Mouse (Mus musculus) liver, embryonic 12.5 days (tissue): ENCODE results near the gene Fer1l5. TPM values are rescaled to one million over a fixed set of nuclear protein-coding genes. Genes with fewer than 3 reads are reported as not detected.

Experiments used
- ATAC-seq: fragments of 200-750 bp; cut with Nextera tagmentation; 2 replicates; pipeline ENCODE4 v1.8.0; 2017; ENCODE audit warnings: moderate number of reproducible peaks, mild to moderate bottlenecking, moderate library complexity
- H3K27ac ChIP-seq: fragments of 300-500 bp; sonication (generic); 2 replicates; pipeline ENCODE4 v1.5.1; 2016; ENCODE audit warnings: mild to moderate bottlenecking
- H3K27me3 ChIP-seq: fragments of 300-500 bp; sonication (generic); replicated peaks from 2 replicates; pipeline ENCODE4 v1.6.1; 2016; ENCODE audit warnings: mild to moderate bottlenecking, moderate library complexity
- H3K36me3 ChIP-seq: fragments of 300-500 bp; sonication (generic); 2 replicates; pipeline ENCODE4 v1.6.1; 2016; ENCODE audit warnings: mild to moderate bottlenecking, moderate library complexity
- H3K4me1 ChIP-seq: fragments of 300-500 bp; sonication (generic); 2 replicates; pipeline ENCODE4 v1.6.1; 2016
- H3K4me2 ChIP-seq: fragments of 300-500 bp; sonication (generic); 2 replicates; pipeline ENCODE4 v1.6.1; 2016; ENCODE audit warnings: mild to moderate bottlenecking, moderate library complexity
- H3K4me3 ChIP-seq: fragments of 300-500 bp; sonication (generic); 2 replicates; pipeline ENCODE4 v1.5.1; 2016; ENCODE audit warnings: mild to moderate bottlenecking, moderate library complexity
- H3K9ac ChIP-seq: fragments of 300-500 bp; sonication (generic); 2 replicates; pipeline ENCODE4 v1.6.1; 2016; ENCODE audit warnings: mild to moderate bottlenecking, moderate library complexity
- H3K9me3 ChIP-seq: fragments of 300-500 bp; sonication (generic); replicated peaks from 2 replicates; pipeline ENCODE4 v1.6.1; 2016; ENCODE audit warnings: mild to moderate bottlenecking, moderate library complexity
- WGBS: fragments of 180-500 bp; shearing (Covaris S2); methylation state at CpG from one replicate; pipeline ENCODE4 v1.1.7; 2016; ENCODE audit not compliant: insufficient replicate concordance; 5-methylcytosine and 5-hydroxymethylcytosine counted together
- polyA plus RNA-seq: library from polyadenylated mRNA; unstranded; fragments of >200 nt; fragmentation: Nextera tagmentation; extraction: Ambion mirVana; gene quantifications from 2 replicates; pipeline ENCODE4 v1.2.1, GENCODE M21; 2016

Gene Fer1l5
- 0.35 and 0.37 TPM in 2 replicates for polyA plus RNA-seq

DNA sequence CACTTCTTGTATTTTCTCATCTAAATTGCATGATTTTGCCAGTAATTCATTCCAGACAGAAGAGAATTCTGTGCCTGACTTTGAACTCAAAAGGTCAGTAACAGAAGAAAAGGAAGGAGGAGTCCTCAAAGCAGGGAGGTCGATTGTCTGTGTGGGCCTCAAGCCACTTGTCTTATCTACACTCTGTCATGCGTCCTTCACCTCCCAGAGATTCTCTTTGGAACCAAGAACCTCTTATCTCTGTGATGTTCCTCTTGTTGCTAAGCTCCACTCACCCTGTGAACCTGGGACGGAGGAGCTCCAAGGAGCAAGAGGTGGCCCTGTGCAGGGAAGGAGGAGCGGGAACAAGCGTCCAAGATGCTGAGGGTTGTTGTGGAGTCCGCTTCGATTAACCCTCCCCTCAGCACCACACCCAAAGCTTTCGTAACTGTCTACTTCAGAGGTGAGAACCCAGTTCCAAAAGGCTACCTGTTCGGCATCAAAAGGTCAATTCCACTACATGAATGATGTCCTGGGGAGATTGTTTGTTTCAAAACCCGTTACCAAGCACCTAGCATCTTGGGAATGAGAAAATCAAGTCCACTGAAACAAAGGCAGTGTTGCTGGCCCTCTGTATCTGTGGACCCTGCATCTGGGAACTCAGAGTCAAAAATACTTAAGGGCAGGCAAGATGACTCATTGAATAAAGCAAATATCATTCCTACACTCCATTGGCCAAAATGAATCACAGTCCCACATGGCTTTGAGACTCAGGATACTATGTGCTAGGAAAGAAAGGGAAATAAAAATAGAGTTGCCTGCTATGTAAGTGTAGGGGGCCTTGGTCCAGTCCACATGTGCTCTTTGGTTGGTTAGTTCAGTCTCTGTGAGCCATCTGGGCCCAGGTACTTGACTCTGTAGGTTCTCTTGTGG lies at the start of gene Fer1l5:
Fer1l5 (plus strand) TSS at position 358 of the 912 bp plus-strand sequence.
- H3K9ac ChIP-seq, result no peak within 1 kb of the TSS
- H3K4me3 ChIP-seq, result no peak within 1 kb of the TSS
- H3K4me2 ChIP-seq, result no peak within 1 kb of the TSS
- 45% methylated on average over 10 of the region's 10 CpGs for WGBS
- peaks cover 44% of the 10 kb centered on the region for H3K27me3 ChIP-seq
- H3K36me3 ChIP-seq, result 0 out of 2 replicates have a peak, but pooled peaks cover 5% of the 10 kb centered on the region
- H3K9me3 ChIP-seq, result no peaks in the 10 kb centered on the region
- ATAC-seq, result peak; percentile 44; the same call in 1 of the 2 replicates
- H3K4me1 ChIP-seq, result peaks cover 27% of the 10 kb centered on the region
- H3K27ac ChIP-seq, result no peak within 1 kb of the TSS

DNA sequence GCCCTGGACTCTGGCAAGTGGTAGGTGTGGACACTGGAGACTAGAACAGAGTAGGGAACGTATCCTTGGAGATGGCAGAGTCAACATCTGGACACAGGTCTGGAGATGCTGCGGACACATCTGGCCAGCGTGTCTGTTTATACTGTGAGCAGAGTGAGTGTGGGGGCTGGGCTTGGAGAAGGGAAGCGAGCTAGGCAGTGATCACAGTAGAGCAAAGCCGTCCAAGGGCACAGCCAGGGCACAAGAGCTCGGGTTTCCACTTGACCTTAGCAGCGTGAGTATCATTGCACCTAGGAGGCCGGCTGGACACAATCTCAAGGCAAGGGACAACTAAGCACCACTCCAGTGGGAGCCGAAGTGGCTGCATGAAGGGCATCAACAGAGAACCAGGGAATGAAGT lies 49.0 kb upstream of the Fer1l5 start:
- H3K4me3 ChIP-seq, result no peak overlapping the region
- H3K27ac ChIP-seq, result no peak overlapping the region
- H3K36me3 ChIP-seq, result 0 out of 2 replicates have a peak, but pooled peaks cover 3% of the 10 kb centered on the region
- no peaks in the 10 kb centered on the region for H3K4me1 ChIP-seq
- no peak overlapping the region for H3K9ac ChIP-seq
- WGBS, result 59% methylated on average over 9 of the region's 9 CpGs
- no peaks in the 10 kb centered on the region for H3K27me3 ChIP-seq
- no peak overlapping the region for H3K4me2 ChIP-seq
- no peak for ATAC-seq
- no peaks in the 10 kb centered on the region for H3K9me3 ChIP-seq

DNA sequence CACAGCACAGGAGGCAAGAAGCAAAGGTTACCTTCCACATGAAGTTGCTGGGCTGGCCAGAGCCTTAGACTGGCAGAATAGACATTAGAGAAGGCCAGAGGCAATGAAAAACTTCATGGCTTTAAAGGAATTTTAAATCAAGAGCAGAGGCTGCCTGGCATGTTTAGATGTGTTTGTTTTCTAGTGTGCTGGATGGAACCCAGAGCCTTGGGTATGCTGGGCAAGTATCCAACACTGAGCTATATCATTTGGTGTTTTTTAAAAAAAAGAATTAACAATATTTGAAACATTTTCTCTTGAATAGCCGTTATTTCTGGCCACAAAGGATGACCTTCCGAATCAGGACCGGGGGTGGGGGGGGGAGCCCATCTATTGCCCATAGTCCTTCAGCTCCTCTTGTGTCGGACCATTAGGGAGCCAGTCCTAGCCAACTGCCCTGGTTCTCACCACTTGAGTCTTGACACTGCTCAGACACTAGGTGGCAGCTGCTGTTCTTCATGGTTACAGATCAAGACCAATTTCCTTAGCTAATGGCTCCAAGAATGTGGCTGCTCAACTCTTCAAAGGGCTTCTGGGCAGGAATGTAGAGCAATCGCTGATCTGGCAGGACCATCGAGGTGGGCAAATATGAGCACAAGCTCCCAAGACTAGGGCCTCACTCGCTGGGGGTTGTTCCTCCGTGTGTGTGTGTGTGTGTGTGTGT lies 48.2 kb upstream of the Fer1l5 start:
- WGBS, result 47% methylated on average over 8 of the region's 8 CpGs

DNA sequence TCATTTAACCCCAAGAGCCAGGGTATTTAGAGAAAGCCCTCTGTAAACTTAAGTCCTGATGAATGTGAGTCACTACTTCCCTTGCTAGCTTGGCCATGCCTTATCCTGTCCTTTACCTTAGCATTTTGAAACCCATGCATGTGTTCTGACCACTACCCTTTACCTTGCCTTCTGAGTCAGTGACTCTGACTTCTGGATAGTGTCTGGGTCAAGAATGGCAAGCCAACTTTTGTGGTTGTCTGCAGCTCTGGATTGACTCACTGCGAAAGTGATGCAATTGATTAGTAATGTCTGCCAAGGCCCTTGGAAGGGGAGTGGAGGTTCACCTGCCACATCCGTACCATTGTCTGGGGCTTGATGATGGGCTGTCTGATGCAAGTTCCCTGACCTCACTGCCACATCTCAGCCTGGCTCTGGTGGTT lies 46.2 kb upstream of the Fer1l5 start:
- no peak overlapping the region for H3K4me3 ChIP-seq
- 79% methylated on average over 2 of the region's 2 CpGs for WGBS
- no peaks in the 10 kb centered on the region for H3K4me1 ChIP-seq
- ATAC-seq, result no peak
- no peak overlapping the region for H3K4me2 ChIP-seq
- H3K9ac ChIP-seq, result no peak overlapping the region
- no peak overlapping the region for H3K27ac ChIP-seq
- H3K36me3 ChIP-seq, result peaks cover 9% of the 10 kb centered on the region; the same call in 1 of the 2 replicates
- H3K27me3 ChIP-seq, result no peaks in the 10 kb centered on the region
- H3K9me3 ChIP-seq, result no peaks in the 10 kb centered on the region

More for the DNA sequence above, 48.2 kb upstream of the Fer1l5 start:
- Histone ChIP-seq H3K27ac (no peak overlapping the region), H3K9me3 (no peaks in the 10 kb centered on the region), H3K27me3 (no peaks in the 10 kb centered on the region), H3K36me3 (0 out of 2 replicates have a peak, but pooled peaks cover 3% of the 10 kb centered on the region), H3K4me3 (no peak overlapping the region), H3K4me2 (no peak overlapping the region), H3K9ac (no peak overlapping the region), H3K4me1 (no peaks in the 10 kb centered on the region)
- ATAC-seq, result 0 out of 2 replicates have a peak, but pooled peaks have one; percentile 38

DNA sequence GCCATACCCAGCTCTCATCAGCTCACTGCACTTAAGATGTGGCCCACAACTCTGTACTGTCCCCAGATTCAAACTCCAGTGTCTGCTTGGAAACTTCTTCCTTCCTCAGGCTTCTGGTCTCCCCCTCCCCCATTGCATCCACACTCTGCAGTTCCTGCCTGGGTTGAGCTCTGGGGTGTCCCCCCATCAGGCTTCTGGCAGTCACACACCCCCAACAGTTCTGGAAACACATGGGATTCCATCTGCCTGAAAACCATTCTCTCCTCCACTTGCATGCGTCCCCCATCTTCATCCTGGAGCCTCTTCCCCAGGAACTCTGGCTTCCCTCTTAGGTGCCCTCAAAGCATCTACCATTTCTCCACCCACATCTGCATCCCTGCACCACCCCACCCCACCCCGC lies 45.3 kb upstream of the Fer1l5 start:
- H3K4me3 ChIP-seq, result no peak overlapping the region
- H3K27me3 ChIP-seq, result no peaks in the 10 kb centered on the region
- H3K4me1 ChIP-seq, result no peaks in the 10 kb centered on the region
- H3K27ac ChIP-seq, result no peak overlapping the region
- no peak overlapping the region for H3K4me2 ChIP-seq
- no peaks in the 10 kb centered on the region for H3K9me3 ChIP-seq
- H3K36me3 ChIP-seq, result peaks cover 11% of the 10 kb centered on the region; the same call in 1 of the 2 replicates
- WGBS, result 65% methylated on average over 2 of the region's 2 CpGs
- H3K9ac ChIP-seq, result no peak overlapping the region
- no peak for ATAC-seq

DNA sequence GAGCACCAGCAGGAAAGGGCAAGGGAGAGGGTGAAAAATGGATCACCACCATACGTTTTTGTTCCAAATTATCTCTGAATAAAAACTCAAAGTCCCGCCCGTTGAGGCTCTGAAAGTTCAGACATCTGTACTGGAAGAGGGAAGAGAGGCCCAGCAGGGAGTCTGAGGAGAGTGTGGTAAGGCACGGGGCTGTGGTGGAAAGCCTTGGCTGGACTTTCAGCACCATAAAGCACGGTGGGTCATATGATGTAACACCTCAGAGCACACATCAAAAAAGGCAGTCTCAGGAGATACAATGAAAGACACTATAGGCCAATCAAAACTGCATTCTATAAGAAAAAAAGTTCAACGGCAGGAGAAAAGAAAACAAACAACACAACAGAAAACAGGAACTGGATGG lies 40.3 kb upstream of the Fer1l5 start:
- WGBS, result 61% methylated on average over 6 of the region's 6 CpGs
- H3K4me3 ChIP-seq, result no peak overlapping the region
- H3K27ac ChIP-seq, result no peak overlapping the region
- no peaks in the 10 kb centered on the region for H3K27me3 ChIP-seq
- H3K4me1 ChIP-seq, result no peaks in the 10 kb centered on the region
- H3K9me3 ChIP-seq, result no peaks in the 10 kb centered on the region
- no peak for ATAC-seq
- no peak overlapping the region for H3K9ac ChIP-seq
- no peak overlapping the region for H3K4me2 ChIP-seq
- peaks cover 36% of the 10 kb centered on the region for H3K36me3 ChIP-seq

DNA sequence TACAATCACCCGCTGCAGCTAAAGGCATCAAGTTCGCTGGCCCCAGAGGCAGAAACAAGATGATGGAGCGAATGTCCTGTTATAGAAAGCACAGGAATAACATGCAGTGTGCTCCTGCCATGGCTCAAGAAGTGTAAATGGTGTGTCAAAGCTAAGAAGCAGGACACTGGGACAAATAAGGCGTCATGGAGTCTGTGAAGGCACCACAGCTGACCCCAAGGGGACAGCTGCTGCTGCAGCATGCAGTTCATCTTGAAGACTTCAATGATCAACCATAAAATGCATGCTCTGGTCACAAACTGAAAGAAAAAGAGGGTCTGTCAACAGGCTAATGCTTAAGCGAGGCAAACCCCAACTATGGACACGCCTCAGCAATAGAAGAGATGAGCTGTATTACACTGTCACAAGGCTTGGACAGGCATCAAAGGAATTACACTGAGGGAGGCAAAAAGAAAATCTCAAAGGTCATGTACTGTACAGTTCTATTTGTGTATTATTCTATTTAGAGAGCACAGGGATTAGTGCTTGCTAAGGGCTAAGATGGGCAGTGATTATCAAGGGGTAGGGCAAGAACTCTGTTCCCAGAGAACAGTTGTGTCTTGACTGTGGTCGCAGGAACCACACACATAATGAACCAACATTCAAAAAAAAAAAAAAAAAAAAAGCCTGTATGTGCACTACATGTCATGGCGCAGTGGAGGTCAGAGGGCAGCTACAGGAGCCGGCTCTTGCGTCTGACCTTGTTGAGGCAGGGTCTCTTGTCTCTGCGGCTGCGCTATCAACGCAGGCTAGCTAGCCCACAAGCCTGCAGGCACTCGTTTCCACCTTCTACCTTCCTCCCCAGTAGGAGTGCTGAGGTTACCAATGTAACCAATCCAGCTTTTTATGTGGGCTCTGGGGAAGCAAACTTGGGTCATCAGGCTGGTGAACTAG lies 38.9 kb upstream of the Fer1l5 start:
- Histone ChIP-seq H3K27me3 (no peaks in the 10 kb centered on the region), H3K9me3 (no peaks in the 10 kb centered on the region), H3K4me2 (no peak overlapping the region), H3K36me3 (peaks cover 51% of the 10 kb centered on the region), H3K4me1 (no peaks in the 10 kb centered on the region), H3K27ac (no peak overlapping the region), H3K9ac (no peak overlapping the region), H3K4me3 (no peak overlapping the region)
- WGBS, result 81% methylated on average over 14 of the region's 14 CpGs
- ATAC-seq, result no peak

DNA sequence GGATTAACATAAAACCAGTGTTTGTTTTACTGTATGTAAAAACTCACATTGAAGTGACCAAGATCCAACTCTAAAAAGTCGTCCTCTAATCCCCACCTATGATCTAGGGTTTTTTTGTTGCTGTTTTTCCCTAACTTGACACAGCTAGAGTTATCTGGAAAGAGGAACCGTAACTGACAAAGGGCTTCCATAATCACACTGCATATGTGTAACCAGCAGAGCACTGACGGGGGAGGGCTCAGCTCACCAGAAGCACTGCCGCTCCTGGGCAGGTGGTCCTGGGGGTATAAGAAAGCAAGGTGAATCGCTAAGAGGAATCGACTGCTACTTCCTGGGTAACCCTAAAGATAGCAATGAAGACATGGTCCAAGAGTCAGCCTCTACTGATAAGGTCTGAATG lies 29.5 kb upstream of the Fer1l5 start:
- no peak overlapping the region for H3K9ac ChIP-seq
- no peaks in the 10 kb centered on the region for H3K9me3 ChIP-seq
- H3K36me3 ChIP-seq, result peaks cover 99% of the 10 kb centered on the region
- H3K27ac ChIP-seq, result no peak overlapping the region
- ATAC-seq, result no peak
- H3K4me1 ChIP-seq, result no peaks in the 10 kb centered on the region
- H3K4me2 ChIP-seq, result no peak overlapping the region
- no peaks in the 10 kb centered on the region for H3K27me3 ChIP-seq
- WGBS, result 76% methylated on average over 6 of the region's 6 CpGs
- H3K4me3 ChIP-seq, result no peak overlapping the region

DNA sequence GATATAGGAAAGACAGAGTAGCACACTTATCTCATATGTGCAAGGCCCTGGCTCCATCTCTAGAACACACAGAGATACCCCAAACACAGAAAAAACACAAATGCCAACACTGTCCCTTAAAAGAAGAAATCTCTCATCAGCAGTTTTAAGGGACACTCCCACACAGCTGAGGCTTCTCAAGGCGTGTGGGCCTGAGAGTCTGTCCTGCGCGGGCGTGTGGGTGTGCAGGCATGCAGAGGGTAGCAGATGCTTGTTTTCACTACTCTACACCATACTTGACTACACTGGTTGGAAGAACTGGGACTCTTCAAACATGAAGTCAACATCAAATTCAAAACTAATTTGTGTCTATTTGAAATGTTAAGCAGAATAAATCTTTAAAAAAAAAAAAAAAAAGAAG lies 19.7 kb upstream of the Fer1l5 start:
- no peaks in the 10 kb centered on the region for H3K9me3 ChIP-seq
- no peak overlapping the region for H3K4me2 ChIP-seq
- H3K27me3 ChIP-seq, result no peaks in the 10 kb centered on the region
- 82% methylated on average over 4 of the region's 4 CpGs for WGBS
- H3K4me3 ChIP-seq, result no peak overlapping the region
- 0 out of 2 replicates have a peak, but pooled peaks cover 3% of the 10 kb centered on the region for H3K4me1 ChIP-seq
- no peak overlapping the region for H3K9ac ChIP-seq
- no peak for ATAC-seq
- peaks cover 98% of the 10 kb centered on the region for H3K36me3 ChIP-seq
- H3K27ac ChIP-seq, result no peak overlapping the region

DNA sequence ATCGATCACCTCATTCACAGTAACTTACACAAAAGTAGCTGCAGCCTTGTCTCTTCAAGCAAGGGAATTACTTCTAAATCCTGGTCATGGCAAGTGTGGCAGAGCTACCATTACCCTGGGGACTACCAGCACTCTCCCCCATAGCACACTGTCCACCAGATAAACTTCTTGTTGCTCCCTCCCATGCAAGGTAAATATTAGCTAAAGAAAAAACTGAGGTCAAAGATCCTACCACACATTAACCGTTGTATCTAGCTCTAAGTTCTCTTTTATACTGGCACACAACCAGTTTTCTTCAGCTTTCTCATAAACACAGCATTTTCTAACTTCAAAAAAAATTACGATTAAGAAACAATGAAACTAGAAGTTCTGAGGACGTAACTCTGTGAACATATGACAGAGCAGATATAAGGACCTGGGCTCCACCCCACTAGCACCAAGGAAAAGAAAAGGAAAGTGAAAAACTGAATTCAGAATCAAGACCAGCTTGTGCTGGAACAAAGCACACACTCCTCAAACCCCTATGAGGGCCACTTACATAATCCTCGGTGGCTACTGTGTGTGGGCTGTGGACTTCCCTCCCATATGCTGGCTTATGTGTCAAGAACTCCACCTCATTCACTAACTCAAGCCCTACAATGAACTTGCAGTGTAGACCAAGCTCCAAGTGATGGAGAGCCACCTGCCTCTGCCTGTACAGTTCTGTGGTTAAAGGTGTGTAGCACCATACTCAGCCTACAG lies 15.0 kb upstream of the Fer1l5 start:
- Histone ChIP-seq H3K4me1 (0 out of 2 replicates have a peak, but pooled peaks cover 3% of the 10 kb centered on the region), H3K9me3 (no peaks in the 10 kb centered on the region), H3K36me3 (peaks cover 92% of the 10 kb centered on the region), H3K27me3 (no peaks in the 10 kb centered on the region), H3K9ac (no peak overlapping the region), H3K27ac (0 out of 2 replicates have a peak overlapping the region, but pooled peaks have one; percentile 21), H3K4me2 (no peak overlapping the region), H3K4me3 (no peak overlapping the region)
- 80% methylated on average over 5 of the region's 5 CpGs for WGBS
- 0 out of 2 replicates have a peak, but pooled peaks have one; percentile 32 for ATAC-seq

DNA sequence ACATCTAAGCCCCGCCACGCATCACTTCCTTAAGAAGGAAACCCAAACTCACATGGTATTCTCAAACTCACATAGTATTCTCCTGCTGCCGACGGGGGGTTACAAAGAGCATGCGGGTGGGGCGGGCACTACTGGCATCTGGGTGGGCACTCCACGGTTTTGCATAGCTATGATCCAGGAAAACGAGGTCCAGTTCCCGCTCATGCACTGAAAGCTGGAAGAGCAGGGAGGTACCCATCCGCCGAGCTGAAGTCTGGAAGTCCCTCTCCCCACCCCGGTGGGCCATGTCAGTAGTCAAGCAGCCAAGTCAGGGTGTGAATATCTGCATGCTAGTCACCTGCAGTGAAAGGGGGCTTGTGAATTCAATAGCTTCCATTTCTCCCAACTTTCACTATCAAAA lies 4.4 kb upstream of the Fer1l5 start:
- Histone ChIP-seq H3K36me3 (peaks cover 45% of the 10 kb centered on the region), H3K9ac (peak overlapping the region; percentile 95), H3K4me3 (peak overlapping the region; percentile 86), H3K4me1 (peaks cover 33% of the 10 kb centered on the region), H3K27ac (no peak overlapping the region), H3K9me3 (no peaks in the 10 kb centered on the region), H3K4me2 (peak overlapping the region; percentile 71), H3K27me3 (peaks cover 11% of the 10 kb centered on the region)
- WGBS, result 59% methylated on average over 12 of the region's 12 CpGs
- no peak for ATAC-seq
